Mouse (Mus musculus) retina, postnatal 1 day (tissue): ENCODE measurements around the gene Ccdc177.
A peak's percentile ranks its signal among the peaks of the same experiment; 100 is the strongest.
"Not testable (repeated sequence)": the region's sequence is repeated elsewhere in the genome, so short reads cannot be mapped to it uniquely, and the experiment has no call there.

ENCODE experiments used
- DNase-seq: peaks from one replicate; pipeline ENCODE4 v3.0.0-alpha.2; 2012

The Ccdc177 gene

GRCm38 (mm10) chr12:80760396-80760801 lies at the start of gene Ccdc177:
Gene Ccdc177, minus strand, starts transcription at chr12:80760687.
- peak; percentile 88 for DNase-seq

DNA sequence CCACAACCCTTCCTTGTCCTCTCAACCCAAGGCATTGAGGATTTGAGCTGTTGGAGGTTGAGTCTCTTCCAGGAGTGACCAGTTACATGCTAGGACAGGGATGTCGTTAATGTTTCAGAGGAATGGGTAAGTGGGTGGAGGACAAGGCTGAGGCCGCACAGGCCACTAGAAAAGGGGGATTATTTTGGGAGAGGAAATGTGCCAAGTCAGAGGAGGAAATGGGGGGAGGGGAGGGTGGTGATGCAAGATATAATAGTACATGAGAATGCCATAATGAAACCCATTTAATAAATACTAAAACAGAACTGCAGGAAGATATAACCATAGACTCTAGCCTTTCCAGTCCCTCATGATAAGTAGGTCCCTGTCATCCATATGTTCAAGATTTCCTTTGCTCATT lies 49.5 kb upstream of the Ccdc177 start:
- DNase-seq = no peak

DNA sequence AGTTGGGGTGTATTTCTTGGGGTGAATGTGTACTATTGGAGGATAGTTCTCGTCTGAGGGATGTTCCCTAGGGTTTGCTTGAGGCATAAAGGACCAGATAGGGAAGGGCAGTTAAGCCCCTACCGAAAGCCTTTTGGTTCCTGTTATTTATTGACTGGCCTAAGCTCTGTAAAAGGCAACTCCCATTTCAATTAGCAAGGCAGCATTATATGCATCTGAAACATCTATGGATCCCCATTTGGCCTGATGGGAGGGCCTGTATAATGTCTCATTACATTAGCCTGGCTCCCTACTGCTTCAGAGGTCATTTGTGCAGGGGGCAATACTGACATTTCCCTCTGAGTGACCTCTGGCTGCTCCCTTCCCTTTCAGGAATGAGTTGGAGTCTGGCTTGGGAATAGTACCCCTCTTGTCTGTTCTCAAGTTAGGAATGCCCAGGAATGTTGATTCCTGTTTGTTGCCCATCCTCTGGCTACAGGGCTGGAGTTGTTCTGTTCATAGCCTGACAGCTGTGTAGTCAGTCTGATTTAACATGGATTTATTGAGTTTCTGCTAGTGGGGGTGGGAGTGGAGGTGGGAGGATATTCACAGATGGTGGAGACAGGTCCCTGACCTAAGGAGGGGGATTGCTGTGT lies 47.1 kb upstream of the Ccdc177 start:
- peak; percentile 8 for DNase-seq

GRCm38 (mm10) chr12:80804861-80805428 lies 44.5 kb upstream of the Ccdc177 start:
- no peak for DNase-seq

DNA sequence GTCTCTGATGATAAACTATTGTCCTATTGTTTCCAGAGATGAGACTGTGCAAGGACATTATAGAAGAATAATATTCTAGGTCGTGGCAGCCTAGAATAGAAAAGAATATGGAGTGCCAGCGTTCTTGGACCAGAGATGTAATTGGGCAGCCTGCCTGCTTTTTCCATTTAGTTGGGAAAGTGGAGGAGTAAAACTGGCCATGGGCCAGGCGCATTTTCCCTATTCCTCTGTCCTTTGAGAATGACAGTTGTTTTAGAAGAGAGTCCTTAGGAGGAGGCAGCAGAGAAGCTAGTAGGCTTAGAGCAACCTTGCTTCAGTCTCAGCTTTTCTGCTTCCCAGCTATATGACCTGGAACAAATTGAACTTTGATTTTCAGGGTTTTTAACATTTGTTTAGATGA lies 43.4 kb upstream of the Ccdc177 start:
- peak; percentile 9 for DNase-seq

DNA sequence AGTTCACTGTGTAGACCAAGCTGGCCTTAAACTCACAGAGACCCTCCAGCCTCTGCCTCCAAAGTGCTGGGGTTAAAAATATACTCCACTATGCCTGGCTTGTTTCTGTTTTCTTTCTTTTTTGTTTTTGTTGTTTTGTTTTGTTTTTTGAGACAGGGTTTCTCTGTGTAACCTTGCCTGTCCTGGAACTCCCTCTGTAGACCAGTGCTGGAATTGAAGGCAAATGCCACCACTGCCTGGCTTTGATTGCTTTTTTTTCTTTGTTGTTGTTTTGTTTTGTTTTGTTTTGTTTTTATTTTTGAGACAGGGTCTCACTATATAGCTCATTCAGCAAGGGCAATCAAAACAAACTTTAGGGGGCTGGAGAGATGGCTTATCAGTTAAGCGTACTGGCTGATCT lies 41.0 kb upstream of the Ccdc177 start:
- DNase-seq = no peak

DNA sequence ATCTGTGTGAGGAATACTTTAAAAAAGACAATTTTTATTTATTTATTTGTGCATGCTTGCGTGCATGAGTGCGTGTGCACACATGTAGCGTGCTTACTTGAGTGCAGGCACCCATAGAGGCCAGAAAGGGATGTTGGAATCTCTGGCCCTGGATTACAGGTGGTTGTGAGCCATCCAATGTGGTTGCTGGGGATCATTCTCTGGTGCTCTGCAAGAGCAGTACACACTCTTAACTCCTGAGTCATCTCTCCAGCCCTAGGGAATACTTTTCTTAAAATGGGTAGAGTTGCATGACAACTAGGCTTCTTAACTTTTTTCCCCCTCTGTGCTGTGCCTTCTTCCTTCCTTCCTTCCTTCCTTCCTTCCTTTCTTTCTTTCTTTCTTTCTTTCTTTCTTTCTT lies 39.7 kb upstream of the Ccdc177 start:
- no peak for DNase-seq

DNA sequence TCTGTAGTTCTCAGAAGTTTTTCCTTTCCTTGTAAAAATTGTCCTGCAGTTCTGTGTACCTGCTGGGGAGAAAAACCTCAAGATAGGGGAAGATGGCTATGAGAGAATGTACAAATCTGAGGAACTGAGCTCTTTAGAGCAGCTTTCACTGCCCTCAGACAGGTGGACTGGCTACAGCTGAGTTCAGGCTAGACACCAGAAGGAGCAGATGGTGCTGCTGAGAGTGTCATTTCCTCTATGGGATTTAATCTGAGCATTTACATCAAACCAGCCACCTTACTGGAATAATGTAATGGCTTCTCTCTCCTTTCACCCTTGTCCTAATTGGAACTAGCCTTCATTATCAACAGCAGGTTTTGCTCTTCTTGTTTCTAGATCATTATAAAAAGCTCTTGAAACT lies 37.8 kb upstream of the Ccdc177 start:
- DNase-seq = peak; percentile 48

DNA sequence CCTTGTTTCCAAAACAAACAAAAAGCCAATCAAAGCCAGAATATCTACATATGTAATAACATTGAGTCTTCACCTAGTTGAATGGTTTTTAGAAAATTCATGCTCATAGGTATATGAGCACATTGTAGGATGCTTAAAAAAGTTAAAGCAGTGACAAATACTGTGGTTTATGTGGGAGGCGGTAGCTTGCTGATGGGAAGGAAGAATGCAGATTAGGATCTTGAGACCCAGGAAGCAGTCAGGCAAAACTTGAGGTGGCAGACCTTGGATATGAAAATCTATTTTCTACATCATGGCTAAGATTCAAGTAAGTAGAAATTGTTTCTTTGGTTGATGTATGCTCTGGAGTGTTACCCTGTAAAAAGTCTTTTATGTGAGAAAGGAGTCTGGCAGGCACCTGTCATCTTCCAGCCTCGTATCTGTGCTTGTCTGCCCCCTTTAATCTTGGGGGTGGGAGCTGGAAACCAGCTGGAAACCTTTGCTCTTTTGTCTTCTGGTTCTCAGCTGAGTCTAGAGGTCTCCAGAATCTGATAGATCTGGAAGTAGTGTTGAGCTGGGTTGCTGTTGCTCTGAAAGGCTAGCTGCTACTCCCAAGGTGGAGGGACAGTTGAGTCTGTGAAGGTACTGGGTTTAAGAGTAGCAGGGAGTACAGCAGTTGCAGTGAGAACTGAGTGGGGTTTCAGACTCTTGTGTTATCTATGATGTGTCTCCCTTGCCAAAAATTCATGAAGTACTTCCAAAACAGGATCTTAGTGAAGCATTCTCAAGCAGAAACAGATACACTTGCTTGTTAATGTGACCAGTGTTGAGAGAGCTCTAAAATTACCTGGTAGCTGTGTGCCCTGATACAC lies 34.7 kb upstream of the Ccdc177 start:
- DNase-seq = no peak

DNA sequence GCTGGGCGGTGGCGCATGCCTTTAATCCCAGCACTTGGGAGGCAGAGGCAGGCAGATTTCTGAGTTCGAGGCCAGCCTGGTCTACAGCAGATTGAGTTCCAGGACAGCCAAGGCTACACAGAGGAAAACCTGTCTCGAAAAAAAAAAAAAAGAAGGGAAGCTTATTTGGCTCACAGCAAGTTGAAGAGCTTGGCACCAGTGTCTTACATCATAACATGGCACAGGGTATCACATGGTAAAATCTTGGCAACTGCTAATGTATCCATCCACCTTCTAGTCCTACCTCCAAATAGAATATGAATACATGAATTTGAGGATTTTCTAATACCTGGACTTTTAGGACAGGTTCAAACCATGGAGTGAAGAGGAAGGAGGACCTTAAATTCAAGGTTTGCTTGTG lies 34.0 kb upstream of the Ccdc177 start:
- DNase-seq = no peak

- DNase-seq = no peak
These were observed 33.0 kb upstream of the Ccdc177 start for GRCm38 (mm10) chr12:80793535-80793934.

DNA sequence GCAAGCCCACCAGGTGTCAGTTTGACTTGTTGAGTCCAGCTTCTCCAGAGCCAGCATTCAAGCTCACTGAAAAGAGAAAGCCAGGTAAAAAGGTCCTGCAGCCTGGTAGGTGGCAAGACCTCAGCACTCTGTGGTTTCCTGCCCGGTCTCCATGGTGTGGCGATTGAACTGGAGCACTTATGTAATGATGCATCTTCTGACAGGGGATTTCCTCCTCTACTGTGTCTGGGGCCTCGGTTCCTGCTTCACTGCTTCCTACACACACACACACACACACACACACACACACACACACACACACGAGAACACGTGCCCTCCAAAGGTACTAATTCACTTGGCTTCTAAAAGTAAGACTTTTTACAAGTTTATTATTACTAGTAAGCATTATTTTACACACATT lies 32.4 kb upstream of the Ccdc177 start:
- no peak for DNase-seq

GRCm38 (mm10) chr12:80791571-80792444 lies 31.3 kb upstream of the Ccdc177 start:
- peak; percentile 38 for DNase-seq

- DNase-seq = no peak
These were observed 30.4 kb upstream of the Ccdc177 start for GRCm38 (mm10) chr12:80790700-80791570.

GRCm38 (mm10) chr12:80789849-80790694 lies 29.6 kb upstream of the Ccdc177 start, which contains the start of gene Susd6:
Gene Susd6, plus strand, starts transcription at chr12:80790510.
- peak; percentile 99 for DNase-seq

DNA sequence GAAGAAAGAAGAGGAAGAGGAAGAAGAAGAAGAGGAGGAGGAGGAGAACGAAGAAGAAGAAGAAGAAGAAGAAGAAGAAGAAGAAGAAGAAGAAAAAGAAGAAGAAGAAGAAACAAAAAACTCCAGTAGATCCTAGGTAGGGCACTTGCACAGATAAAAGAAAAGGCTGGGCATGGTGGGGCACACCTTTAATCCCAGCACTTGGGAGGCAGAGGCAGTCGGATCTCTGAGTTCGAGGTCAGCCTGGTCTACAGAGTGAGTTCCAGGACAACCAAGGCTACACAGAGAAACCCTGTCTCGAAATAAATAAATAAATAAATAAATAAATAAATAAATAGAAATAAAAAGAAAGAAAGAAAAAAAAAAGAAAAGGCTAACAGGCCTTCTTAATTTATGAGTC lies 28.8 kb upstream of the Ccdc177 start:
- DNase-seq = not testable (repeated sequence)

DNA sequence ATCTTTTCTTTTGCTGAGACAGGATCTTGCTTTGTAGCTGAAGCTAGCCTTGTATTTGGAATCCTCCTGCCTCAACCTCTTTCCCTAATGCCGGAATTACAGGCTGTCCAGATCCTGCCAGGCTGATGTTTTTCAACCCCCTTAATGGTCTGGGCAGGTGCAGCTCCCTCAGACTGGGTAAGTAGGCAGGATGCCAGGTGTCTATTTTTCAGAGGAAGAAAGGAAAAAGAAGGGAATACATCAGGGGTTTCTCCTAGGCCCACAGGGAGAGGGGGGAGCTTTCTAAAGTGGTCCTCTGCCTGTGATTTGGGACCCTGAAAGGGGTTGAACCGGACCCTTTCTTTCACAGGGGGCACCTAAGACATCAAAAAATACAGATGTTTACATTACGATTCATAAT lies 27.7 kb upstream of the Ccdc177 start:
- no peak for DNase-seq

DNA sequence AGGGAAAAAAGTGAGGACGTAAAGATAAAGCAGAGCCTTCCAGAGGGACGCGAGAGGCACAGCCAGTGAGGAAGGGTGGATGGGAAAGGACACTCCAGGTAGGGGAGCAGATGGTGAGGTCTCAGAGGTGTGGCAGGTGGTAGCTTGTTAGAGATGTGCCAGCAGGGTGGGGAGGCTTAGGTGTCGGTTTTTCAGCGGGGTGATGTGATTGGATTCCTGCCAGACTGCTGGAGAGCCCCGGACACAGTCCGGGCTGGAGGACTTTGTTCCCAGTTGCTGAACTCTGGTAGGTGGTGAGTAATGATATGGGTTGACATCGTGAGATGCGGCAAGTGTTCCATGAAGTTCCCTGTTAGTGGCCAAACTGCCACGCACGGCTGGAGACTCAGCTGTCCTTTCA lies 27.1 kb upstream of the Ccdc177 start:
- DNase-seq = no peak

DNA sequence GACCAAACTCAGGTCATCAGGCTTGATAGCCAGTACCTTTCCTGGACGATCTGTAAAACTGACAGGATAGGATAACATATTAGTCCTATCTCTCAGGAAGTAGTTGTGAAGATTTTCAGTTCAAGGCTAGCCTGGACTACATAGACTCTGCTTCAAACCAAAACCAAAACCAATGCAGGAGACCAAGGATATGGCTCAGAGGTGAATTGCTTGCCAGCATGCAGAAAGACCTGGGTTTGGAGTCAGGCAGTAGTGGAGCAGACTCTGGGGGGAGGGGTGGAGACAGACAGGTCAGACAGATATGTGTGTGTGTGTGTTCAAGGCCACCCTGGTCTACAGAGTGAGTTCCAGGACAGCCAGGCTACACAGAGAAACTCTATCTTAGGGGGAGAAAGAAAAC lies 26.1 kb upstream of the Ccdc177 start:
- no peak for DNase-seq

DNA sequence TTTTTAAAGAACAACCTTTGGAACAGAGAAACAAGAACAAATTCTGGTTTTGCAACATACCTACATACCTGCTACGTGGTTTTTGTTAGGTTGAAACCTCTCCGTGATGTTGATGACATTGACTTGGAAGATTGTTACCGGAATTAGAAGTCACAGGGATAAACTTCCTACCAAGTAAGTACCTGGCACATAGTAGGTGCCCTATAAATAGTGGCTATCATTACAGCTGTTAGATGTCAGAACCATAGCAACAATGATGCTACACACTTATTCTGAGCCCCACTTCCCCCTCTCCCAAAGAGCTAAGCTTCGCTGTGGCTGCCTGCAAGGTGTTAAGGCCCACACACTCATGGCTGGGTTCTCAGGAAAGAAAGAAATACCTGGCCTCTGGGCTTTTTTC lies 25.1 kb upstream of the Ccdc177 start:
- DNase-seq = no peak

- DNase-seq = no peak
These were observed 24.5 kb upstream of the Ccdc177 start for GRCm38 (mm10) chr12:80785005-80785404.
